Mouse (Mus musculus) telencephalon, adult 2 months (tissue): ENCODE data around the gene Gm47985.

Experiments used
- DNase-seq: peaks from one replicate; pipeline ENCODE4 v3.0.0-alpha.2; 2011; ENCODE audit warnings: low read depth, low spot score

Gene Gm47985

GRCm38 (mm10) chr1:151219045-151219444 lies 36.7 kb downstream of the Gm47985 start:
- DNase-seq: no peak

- DNase-seq: no peak
Measured at GRCm38 (mm10) chr1:151220098-151220497, 37.8 kb downstream of the Gm47985 start.

GRCm38 (mm10) chr1:151222561-151223267 lies 40.4 kb downstream of the Gm47985 start:
- no peak for DNase-seq

GRCm38 (mm10) chr1:151223377-151223776 lies 41.0 kb downstream of the Gm47985 start:
- no peak for DNase-seq

- DNase-seq: no peak
Measured at GRCm38 (mm10) chr1:151224536-151224935, 42.2 kb downstream of the Gm47985 start.

- DNase-seq: no peak
Measured at GRCm38 (mm10) chr1:151227506-151227905, 45.2 kb downstream of the Gm47985 start.

GRCm38 (mm10) chr1:151228320-151228989 lies 46.1 kb downstream of the Gm47985 start:
- DNase-seq: no peak

GRCm38 (mm10) chr1:151232346-151232745 lies 50.0 kb downstream of the Gm47985 start:
- DNase-seq: no peak

GRCm38 (mm10) chr1:151233756-151234155 lies 51.4 kb downstream of the Gm47985 start:
- no peak for DNase-seq
